20 mouse cellular contexts compared by ENCODE assay signal in genomic region chr4:137603449-137604171, GRCm38 (mm10). TPM values are rescaled to one million over a fixed set of nuclear protein-coding genes. Genes with fewer than 3 reads are reported as not detected.
DNase-seq lines count a peak whose midpoint lies in the region; ATAC-seq lines count a peak whose summit lies in the region.
"Had no signal": no experiment of that assay in that cellular context is flagged by ENCODE, and none has a peak within 500 bp of the region (broad histone marks: within the 10 kb centered on the region; RNA-seq: fewer than 3 reads in every experiment).

No protein-coding gene starts in this region.

- WGBS in heart, embryonic 14.5 days = 47% methylated on average over 11 of the region's 11 CpGs
- 31% methylated on average over 11 of the region's 11 CpGs for WGBS in liver, embryonic 13.5 days (ENCODE audit: insufficient replicate concordance)

- peaks cover 40% of the 10 kb centered on the region for H3K36me3 ChIP-seq in heart, embryonic 14.5 days (ENCODE audit: control insufficient read depth, insufficient read depth, low read length)
- peaks cover 43% of the 10 kb centered on the region for H3K36me3 ChIP-seq in liver, embryonic 13.5 days

- intact Hi-C loops in heart, postnatal 36 days (cut with DNase I) = no loop called here

- no peak for DNase-seq in heart, postnatal 36 days
- peak; percentile 17 for DNase-seq in 416B (ENCODE audit: low read depth)
- no peak for DNase-seq in liver, embryonic 13.5 days
- no peak for DNase-seq in gastrocnemius, postnatal 25 days
- no peak for DNase-seq in kidney, postnatal 10 days
- no peak for DNase-seq in right cerebral cortex, adult 18-20 months
- DNase-seq: adrenal gland, postnatal 14 days; lung, embryonic 14.5 days; midbrain, embryonic 14.5 days; right cerebral cortex, postnatal 25 days had no signal

- ATAC-seq in heart, embryonic 14.5 days (ENCODE audit: insufficient number of reproducible peaks, insufficient read depth, low FRiP score, low read depth) = peak; percentile 41; the same call in 1 of the 2 replicates
- ATAC-seq in activated CD4-positive, CD25-positive, alpha-beta regulatory T cell, adult 4 months = peak; percentile 73
- ATAC-seq in liver, embryonic 13.5 days (ENCODE audit: low read depth) = no peak
- ATAC-seq: CD4-positive, CD25-positive, alpha-beta regulatory T cell, adult 4 months; intestine, embryonic 15.5 days; Patski had no signal

- H3K9ac ChIP-seq in heart, embryonic 14.5 days (ENCODE audit: low read length) = peak overlapping the region; percentile 14; the same call in 1 of the 2 replicates
- peak overlapping the region; percentile 22; the same call in 1 of the 2 replicates for H3K9ac ChIP-seq in liver, embryonic 13.5 days
- H3K9ac ChIP-seq: intestine, embryonic 15.5 days; lung, embryonic 14.5 days had no signal

- H3K9me3 ChIP-seq in heart, embryonic 14.5 days (ENCODE audit: control insufficient read depth, low read length) = no peaks in the 10 kb centered on the region
- no peaks in the 10 kb centered on the region for H3K9me3 ChIP-seq in liver, embryonic 13.5 days (replicated peaks)
- H3K9me3 ChIP-seq: forebrain, embryonic 10.5 days; intestine, embryonic 15.5 days had no signal

- no peaks in the 10 kb centered on the region for H3K27me3 ChIP-seq in heart, embryonic 14.5 days (ENCODE audit: control insufficient read depth, insufficient read depth, low read length)
- no peaks in the 10 kb centered on the region for H3K27me3 ChIP-seq in liver, embryonic 13.5 days
- H3K27me3 ChIP-seq: intestine, embryonic 15.5 days; Patski had no signal

- peaks cover 11 to 28% of the 10 kb centered on the region in 2 experiments for H3K4me1 ChIP-seq in heart, embryonic 14.5 days (ENCODE audit: control insufficient read depth in 2 of 2, insufficient read depth in 2 of 2, low read length in 2 of 2)
- H3K4me1 ChIP-seq in liver, embryonic 13.5 days (replicated peaks) = peaks cover 58% of the 10 kb centered on the region

- peak overlapping the region; percentile 34 for H3K4me2 ChIP-seq in heart, embryonic 14.5 days (ENCODE audit: low read length)
- H3K4me2 ChIP-seq in liver, embryonic 13.5 days = peak overlapping the region; percentile 24; the same call in 1 of the 2 replicates
- H3K4me2 ChIP-seq: intestine, embryonic 15.5 days; lung, embryonic 14.5 days had no signal

- H3K27ac ChIP-seq in heart, embryonic 14.5 days (replicated peaks in 1 of 2; ENCODE audit: control insufficient read depth in 1 of 2, insufficient read depth in 1 of 2, low read depth in 2 of 2, low read length in 2 of 2) = no peak overlapping the region
- H3K27ac ChIP-seq in liver, embryonic 13.5 days = peak overlapping the region; percentile 66
- H3K27ac ChIP-seq: forebrain, embryonic 10.5 days; intestine, embryonic 15.5 days; stomach, postnatal 0 days had no signal

- no peak overlapping the region for H3K4me3 ChIP-seq in heart, embryonic 14.5 days (ENCODE audit: control insufficient read depth in 1 of 2, insufficient read depth in 1 of 2, low read depth in 1 of 2, low read length in 2 of 2)
- no peak overlapping the region for H3K4me3 ChIP-seq in liver, embryonic 13.5 days (replicated peaks)
- H3K4me3 ChIP-seq: forebrain, embryonic 10.5 days; intestine, embryonic 15.5 days had no signal

RNA-seq across cellular contexts. Expression of gene Usp48, which starts 10.1 kb away (rescaled TPM):
- 32.1 and 39.5 TPM in 2 replicates for polyA plus RNA-seq in heart, embryonic 14.5 days (2014; fragmentation: Nextera tagmentation; extraction: Ambion mirVana)
- total RNA-seq in heart, postnatal 36 days (2021) = 10 to 100 TPM; 30.0 to 36.3 TPM
- polyA plus RNA-seq in activated CD4-positive, CD25-positive, alpha-beta regulatory T cell, adult 4 months (2017; shearing (Covaris generic)) = 10 to 100 TPM; 53.5 to 55.4 TPM
- 36.0 and 44.6 TPM in 2 replicates for polyA plus RNA-seq in liver, embryonic 13.5 days (2015; fragmentation: Nextera tagmentation; extraction: Ambion mirVana)
- total RNA-seq in gastrocnemius, postnatal 25 days (2021) = 10 to 100 TPM; 23.8 to 27.4 TPM

RNA-seq across cellular contexts. Expression of gene Ldlrad2, which starts 29.2 kb away (rescaled TPM):
- polyA plus RNA-seq in heart, embryonic 14.5 days (2014; fragmentation: Nextera tagmentation; extraction: Ambion mirVana) = not detected in 2 replicates
- total RNA-seq in heart, postnatal 36 days (2021) = not detected
- polyA plus RNA-seq in activated CD4-positive, CD25-positive, alpha-beta regulatory T cell, adult 4 months (2017; shearing (Covaris generic)) = not detected
- not detected in 2 replicates for polyA plus RNA-seq in liver, embryonic 13.5 days (2015; fragmentation: Nextera tagmentation; extraction: Ambion mirVana)
- total RNA-seq in gastrocnemius, postnatal 25 days (2021) = not detected
- total RNA-seq: adrenal gland, postnatal 14 days; gastrocnemius, adult 8-10 months; left cerebral cortex, postnatal 25 days; neutrophil, adult 5-6 weeks had no signal
- polyA plus RNA-seq: CD4-positive, CD25-positive, alpha-beta regulatory T cell, adult 4 months; forebrain, embryonic 10.5 days; intestine, embryonic 15.5 days; lung, embryonic 14.5 days; midbrain, embryonic 14.5 days; Patski; stomach, postnatal 0 days had no signal
